Mouse (Mus musculus) small intestine, adult 2 months (tissue): ENCODE measurements around the gene Casp7. TPM values are rescaled to one million over a fixed set of nuclear protein-coding genes. Genes with fewer than 3 reads are reported as not detected.

Experiments used
- H3K27ac ChIP-seq: fragments of 200-500 bp; 2 replicates; pipeline ENCODE4 v1.5.1; 2012; ENCODE audit warnings: low read depth, low read length, control low read depth, inconsistent platforms; ENCODE audit not compliant: insufficient read depth
- H3K27me3 ChIP-seq: fragments of 200-500 bp; 2 replicates; pipeline ENCODE4 v1.6.1; 2012; ENCODE audit warnings: mild to moderate bottlenecking, moderate library complexity, low read length, inconsistent platforms; ENCODE audit not compliant: control insufficient read depth, insufficient read depth
- H3K36me3 ChIP-seq: fragments of 200-500 bp; 2 replicates; pipeline ENCODE4 v1.6.1; 2012; ENCODE audit warnings: mild to moderate bottlenecking, low read length, control low read depth, inconsistent platforms; ENCODE audit not compliant: control insufficient read depth, insufficient read depth
- H3K4me1 ChIP-seq: fragments of 200-500 bp; 2 replicates; pipeline ENCODE4 v1.6.1; 2012; ENCODE audit warnings: low read length, inconsistent platforms, mixed read lengths; ENCODE audit not compliant: control insufficient read depth, insufficient read depth, insufficient read length
- H3K4me3 ChIP-seq: fragments of 200-500 bp; 2 replicates; pipeline ENCODE4 v1.5.1; 2012; ENCODE audit warnings: low read depth, mild to moderate bottlenecking, control low read depth, inconsistent platforms, low read length, moderate library complexity
- CTCF ChIP-seq: fragments of 200-500 bp; IDR thresholded peaks from 2 replicates; pipeline ENCODE4 v1.5.1; 2012; ENCODE audit warnings: low read depth, mild to moderate bottlenecking, control low read depth, inconsistent platforms, low read length, moderate library complexity, mixed read lengths; ENCODE audit not compliant: insufficient replicate concordance, insufficient read length; ENCODE audit errors: extremely low read depth
- POLR2A ChIP-seq: fragments of 200-500 bp; IDR thresholded peaks from 2 replicates; pipeline ENCODE4 v1.6.1; 2012; ENCODE audit warnings: low read depth, mild to moderate bottlenecking, control low read depth, inconsistent platforms, low read length, moderate library complexity
- WGBS: fragments of 180-500 bp; shearing (Covaris S2); methylation state at CpG from one replicate; pipeline ENCODE4 v1.1.7; 2018; 5-methylcytosine and 5-hydroxymethylcytosine counted together
- polyA plus RNA-seq: library from polyadenylated mRNA; depleted of rRNA; stranded (reverse); fragments of >200 nt; gene quantifications from 2 replicates; pipeline ENCODE4 v1.2.3, GENCODE M21; 2012

The Casp7 gene
- polyA plus RNA-seq, 1 experiment: 112 TPM

GRCm38 (mm10) chr19:56372226-56372625 is 24.7 kb upstream of the Casp7 start:
- no peak for TF ChIP-seq CTCF
- TF ChIP-seq POLR2A: no peak
- WGBS: 90% methylated on average over 7 of the region's 7 CpGs

GRCm38 (mm10) chr19:56373246-56373645 is 23.7 kb upstream of the Casp7 start:
- Histone ChIP-seq H3K27ac (no peak overlapping the region), H3K27me3 (no peaks in the 10 kb centered on the region), H3K4me3 (no peak overlapping the region), H3K4me1 (peaks cover 7% of the 10 kb centered on the region; the same call in 1 of the 2 replicates), H3K36me3 (no peaks in the 10 kb centered on the region)
- TF ChIP-seq POLR2A (no peak), CTCF (no peak)
- WGBS: 93% methylated on average over 5 of the region's 5 CpGs

More at GRCm38 (mm10) chr19:56372226-56372625, 24.7 kb upstream of the Casp7 start:
- Histone ChIP-seq H3K36me3 (no peaks in the 10 kb centered on the region), H3K27me3 (no peaks in the 10 kb centered on the region), H3K4me3 (no peak overlapping the region), H3K27ac (no peak overlapping the region), H3K4me1 (peaks cover 7% of the 10 kb centered on the region; the same call in 1 of the 2 replicates)

GRCm38 (mm10) chr19:56374011-56374410 is 22.9 kb upstream of the Casp7 start:
- H3K4me1 ChIP-seq: peaks cover 13% of the 10 kb centered on the region; the same call in 1 of the 2 replicates
- 73% methylated on average over 10 of the region's 10 CpGs for WGBS
- TF ChIP-seq CTCF (no peak), POLR2A (no peak)

DNA sequence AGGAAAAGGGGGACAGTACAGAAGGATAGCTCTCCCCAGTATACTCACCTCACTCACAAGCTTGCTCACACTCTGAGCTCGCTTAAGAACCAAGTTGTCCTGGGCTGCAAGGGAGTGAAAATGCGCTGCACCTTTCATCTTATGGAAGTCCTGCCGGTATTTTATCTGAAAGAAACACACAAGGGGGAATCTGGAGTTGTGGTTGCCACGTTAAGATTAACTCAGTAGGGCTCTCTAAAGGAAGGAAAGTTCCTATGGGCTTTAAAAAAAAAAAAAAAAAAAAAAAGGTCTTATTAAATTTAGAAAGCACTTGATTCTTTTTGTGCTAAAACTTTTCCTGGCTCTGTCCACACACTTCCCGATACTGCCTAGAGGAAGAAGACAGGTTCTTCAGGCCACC is 18.9 kb upstream of the Casp7 start:
- Histone ChIP-seq H3K4me1 (peaks cover 9% of the 10 kb centered on the region; the same call in 1 of the 2 replicates), H3K27ac (no peak overlapping the region), H3K27me3 (no peaks in the 10 kb centered on the region), H3K36me3 (no peaks in the 10 kb centered on the region), H3K4me3 (no peak overlapping the region)
- TF ChIP-seq CTCF (no peak), POLR2A (no peak)
- 78% methylated on average over 5 of the region's 5 CpGs for WGBS

More at GRCm38 (mm10) chr19:56374011-56374410, 22.9 kb upstream of the Casp7 start:
- no peak overlapping the region for H3K27ac ChIP-seq
- no peaks in the 10 kb centered on the region for H3K36me3 ChIP-seq
- no peaks in the 10 kb centered on the region for H3K27me3 ChIP-seq
- H3K4me3 ChIP-seq: no peak overlapping the region

- WGBS: 28% methylated on average over 13 of the region's 13 CpGs
- H3K4me1 ChIP-seq: peaks cover 9% of the 10 kb centered on the region; the same call in 1 of the 2 replicates
- no peak overlapping the region for H3K4me3 ChIP-seq
- H3K27ac ChIP-seq: no peak overlapping the region
- TF ChIP-seq CTCF (no peak), POLR2A (no peak; the same call in 1 of the 2 replicates)
- H3K36me3 ChIP-seq: no peaks in the 10 kb centered on the region
- H3K27me3 ChIP-seq: no peaks in the 10 kb centered on the region
These were observed 18.3 kb upstream of the Casp7 start for GRCm38 (mm10) chr19:56378554-56379172.

DNA sequence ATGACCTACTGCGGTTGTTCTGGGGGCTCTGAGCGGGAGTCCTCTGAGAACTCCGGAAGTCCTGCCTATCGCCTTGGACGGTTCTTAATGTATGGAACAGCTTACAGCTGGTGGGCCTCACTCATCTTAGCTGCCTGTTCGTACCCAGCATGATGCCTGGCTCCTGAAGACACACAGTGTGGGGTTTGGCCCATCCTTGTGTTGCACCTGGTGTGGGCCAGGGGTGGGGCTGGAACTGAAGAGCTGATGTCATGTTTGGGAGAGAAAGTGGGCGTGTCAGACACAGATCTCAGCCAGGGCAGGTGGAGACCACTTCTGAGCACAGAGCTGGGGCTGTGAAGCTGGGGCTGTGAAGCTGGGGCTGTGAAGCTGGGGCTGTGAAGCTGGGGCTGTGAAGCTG is 16.6 kb upstream of the Casp7 start:
- no peak overlapping the region for H3K27ac ChIP-seq
- TF ChIP-seq POLR2A (no peak), CTCF (no peak)
- H3K4me3 ChIP-seq: no peak overlapping the region
- 78% methylated on average over 7 of the region's 7 CpGs for WGBS
- H3K36me3 ChIP-seq: no peaks in the 10 kb centered on the region
- H3K27me3 ChIP-seq: no peaks in the 10 kb centered on the region
- H3K4me1 ChIP-seq: peaks cover 9% of the 10 kb centered on the region; the same call in 1 of the 2 replicates

DNA sequence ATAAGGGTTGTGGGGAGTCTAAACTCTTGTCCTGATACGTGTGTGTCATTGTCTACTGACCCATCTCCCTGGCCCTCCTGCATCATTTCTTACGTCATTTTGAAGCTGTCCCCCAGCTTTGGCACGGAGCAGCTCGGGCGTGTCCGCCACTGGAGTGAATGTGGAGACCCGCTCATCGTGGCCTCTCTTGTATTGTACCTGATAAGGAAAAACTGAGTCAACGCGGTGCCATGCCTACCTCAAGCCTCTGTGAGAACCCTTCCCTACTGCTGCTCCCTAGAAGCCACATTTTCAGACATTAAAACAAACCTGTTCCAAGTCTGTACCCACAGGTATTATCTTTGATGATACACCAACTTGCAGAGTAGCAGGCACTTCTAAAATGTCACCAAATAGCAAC is 15.5 kb upstream of the Casp7 start:
- Histone ChIP-seq H3K4me1 (peaks cover 9% of the 10 kb centered on the region; the same call in 1 of the 2 replicates), H3K27ac (no peak overlapping the region), H3K4me3 (no peak overlapping the region), H3K36me3 (no peaks in the 10 kb centered on the region), H3K27me3 (no peaks in the 10 kb centered on the region)
- 62% methylated on average over 10 of the region's 10 CpGs for WGBS
- TF ChIP-seq POLR2A (no peak), CTCF (no peak)
